Mouse (Mus musculus): ENCODE results near the gene 4930512M02Rik. TPM values are rescaled to one million over a fixed set of nuclear protein-coding genes. Genes with fewer than 3 reads are reported as not detected.
A peak's percentile ranks its signal among the peaks of the same experiment; 100 is the strongest.

4930512M02Rik gene
- polyA plus RNA-seq, 2 experiments from 2014 or later = not detected

GRCm38 (mm10) chr11:11564266-11565044 is 63.2 kb downstream of the 4930512M02Rik start:
- ATAC-seq = peak; percentile 88

GRCm38 (mm10) chr11:11561118-11561517 is 66.5 kb downstream of the 4930512M02Rik start:
- ATAC-seq = no peak

- ATAC-seq = no peak
Observed at GRCm38 (mm10) chr11:11559099-11559686, 68.4 kb downstream of the 4930512M02Rik start.

- no peak for ATAC-seq
Observed at GRCm38 (mm10) chr11:11558662-11559061, 69.0 kb downstream of the 4930512M02Rik start.

GRCm38 (mm10) chr11:11557173-11557967 is 70.3 kb downstream of the 4930512M02Rik start:
- ATAC-seq = peak; percentile 75

GRCm38 (mm10) chr11:11556186-11556585 is 71.4 kb downstream of the 4930512M02Rik start:
- peak; percentile 16 for ATAC-seq

GRCm38 (mm10) chr11:11555563-11555962 is 72.1 kb downstream of the 4930512M02Rik start:
- no peak for ATAC-seq

- ATAC-seq = no peak
Observed at GRCm38 (mm10) chr11:11547597-11548240, 79.9 kb downstream of the 4930512M02Rik start.

GRCm38 (mm10) chr11:11546903-11547511 is 80.6 kb downstream of the 4930512M02Rik start:
- ATAC-seq = peak; percentile 67

GRCm38 (mm10) chr11:11545948-11546347 is 81.7 kb downstream of the 4930512M02Rik start:
- no peak for ATAC-seq

Other genes with a start within 250 kb of the 4930512M02Rik start
- under 1 TPM in 1 of 2 experiments, not detected in 1; 0.90 TPM for gene Spata48, start 165.7 kb downstream of the 4930512M02Rik start, polyA plus RNA-seq (2017; shearing (Covaris generic))
- under 1 TPM; 0.27 TPM for gene Zpbp, start 165.4 kb downstream of the 4930512M02Rik start, polyA plus RNA-seq (2017; shearing (Covaris generic))
- 100 to 1,000 TPM; 130 to 149 TPM for gene Ikzf1, start 57.2 kb upstream of the 4930512M02Rik start, polyA plus RNA-seq (2017; shearing (Covaris generic))
- gene Fignl1, start 181.1 kb upstream of the 4930512M02Rik start, polyA plus RNA-seq (2017; shearing (Covaris generic)) = 10 to 100 TPM in 1 of 2 experiments, 1 to 10 TPM in 1; 8.3 to 13.4 TPM